8 mouse cellular contexts compared by ENCODE assay signal in genomic region chr17:47695337-47695710, GRCm38 (mm10). TPM values are rescaled to one million over a fixed set of nuclear protein-coding genes. Genes with fewer than 3 reads are reported as not detected.
DNase-seq lines count a peak whose midpoint lies in the region; ATAC-seq and TF ChIP-seq lines count a peak whose summit lies in the region.

No protein-coding gene starts in this region.

- H3K27ac ChIP-seq in liver, adult 2 months (replicated peaks; ENCODE audit: insufficient read depth, low read depth, low read length), result 0 out of 2 replicates have a peak overlapping the region, but pooled peaks have one; percentile 5
- H3K27ac ChIP-seq in embryonic facial prominence, embryonic 10.5 days (replicated peaks), result peak overlapping the region; percentile 90
- peak overlapping the region; percentile 3; the same call in 1 of the 2 replicates for H3K27ac ChIP-seq in intestine, embryonic 14.5 days (ENCODE audit: low read depth)
- H3K27ac ChIP-seq in neural tube, embryonic 14.5 days (ENCODE audit: low read depth, low read length), result peak overlapping the region; percentile 69

- peak overlapping the region; percentile 72 for H3K4me3 ChIP-seq in liver, adult 2 months (ENCODE audit: insufficient read depth, low read depth, low read length)
- peak overlapping the region; percentile 85 for H3K4me3 ChIP-seq in embryonic facial prominence, embryonic 10.5 days
- H3K4me3 ChIP-seq in intestine, embryonic 14.5 days (ENCODE audit: low read depth, low read length), result peak overlapping the region; percentile 69
- H3K4me3 ChIP-seq in neural tube, embryonic 14.5 days (ENCODE audit: low read depth, low read length), result peak overlapping the region; percentile 61

- no peaks in the 10 kb centered on the region for H3K36me3 ChIP-seq in liver, adult 2 months (ENCODE audit: control insufficient read depth, insufficient read depth, low read length)
- peaks cover 20% of the 10 kb centered on the region for H3K36me3 ChIP-seq in embryonic facial prominence, embryonic 10.5 days (replicated peaks)
- peaks cover 17% of the 10 kb centered on the region; the same call in 1 of the 2 replicates for H3K36me3 ChIP-seq in intestine, embryonic 14.5 days (ENCODE audit: control insufficient read depth, insufficient read depth, low read length)
- no peaks in the 10 kb centered on the region for H3K36me3 ChIP-seq in neural tube, embryonic 14.5 days (ENCODE audit: control insufficient read depth, insufficient read depth, low read length)

- no peak for TF ChIP-seq CTCF in liver, adult 2 months (IDR thresholded peaks at IDR 0.05; ENCODE audit: low read depth, low read length)

- H3K4me1 ChIP-seq in liver, adult 2 months (ENCODE audit: control insufficient read depth, insufficient read depth, low read length), result peaks cover 6% of the 10 kb centered on the region
- H3K4me1 ChIP-seq in embryonic facial prominence, embryonic 10.5 days, result peaks cover 23% of the 10 kb centered on the region
- peaks cover 7% of the 10 kb centered on the region; the same call in 1 of the 2 replicates for H3K4me1 ChIP-seq in intestine, embryonic 14.5 days (replicated peaks; ENCODE audit: control insufficient read depth, insufficient read depth, low read length)
- H3K4me1 ChIP-seq in neural tube, embryonic 14.5 days (ENCODE audit: control insufficient read depth, insufficient read depth, low read length), result peaks cover 8% of the 10 kb centered on the region

- H3K27me3 ChIP-seq in liver, adult 2 months (ENCODE audit: control insufficient read depth, insufficient read depth, low read length), result no peaks in the 10 kb centered on the region
- H3K27me3 ChIP-seq in embryonic facial prominence, embryonic 10.5 days (replicated peaks; ENCODE audit: low read depth, poor library complexity, severe bottlenecking), result peaks cover 53% of the 10 kb centered on the region
- no peaks in the 10 kb centered on the region for H3K27me3 ChIP-seq in intestine, embryonic 14.5 days (replicated peaks; ENCODE audit: control insufficient read depth, insufficient read depth, low read length)
- no peaks in the 10 kb centered on the region for H3K27me3 ChIP-seq in neural tube, embryonic 14.5 days (ENCODE audit: control insufficient read depth, insufficient read depth, low read length)

- peak overlapping the region; percentile 56 for H3K4me2 ChIP-seq in intestine, embryonic 14.5 days (ENCODE audit: low read length)
- peak overlapping the region; percentile 78 for H3K4me2 ChIP-seq in neural tube, embryonic 14.5 days (ENCODE audit: low read depth, low read length)

- no peak for DNase-seq in liver, adult 2 months (ENCODE audit: extremely low read depth, low read depth, low spot score)
- DNase-seq in liver, result no peak
- no peak for DNase-seq in embryonic facial prominence, embryonic 10.5 days (ENCODE audit: low spot score)
- DNase-seq in intestine, embryonic 14.5 days (ENCODE audit: low spot score), result peak; percentile 69
- no peak for DNase-seq in spleen, postnatal 10 days (ENCODE audit: low spot score in 2 of 2)
- DNase-seq in adrenal gland, postnatal 14 days, result no peak

- ATAC-seq in intestine, embryonic 14.5 days (replicated peaks; ENCODE audit: low FRiP score, low TSS enrichment, low read depth), result no peak
- peak; percentile 28 for ATAC-seq in neural tube, embryonic 14.5 days (ENCODE audit: low read depth)
- no peak for ATAC-seq in megakaryocyte-erythroid progenitor cell, adult 5-6 weeks (replicated peaks; ENCODE audit: low FRiP score, low TSS enrichment, poor library complexity, severe bottlenecking)

- peak overlapping the region; percentile 88 for H3K9ac ChIP-seq in liver, adult 2 months (ENCODE audit: low read depth, low read length)
- peak overlapping the region; percentile 75 for H3K9ac ChIP-seq in intestine, embryonic 14.5 days (ENCODE audit: low read length)
- peak overlapping the region; percentile 83 for H3K9ac ChIP-seq in neural tube, embryonic 14.5 days (replicated peaks; ENCODE audit: low read depth, low read length)

- under 1% methylated on average over 23 of the region's 23 CpGs for WGBS in liver, adult 2 months
- WGBS in embryonic facial prominence, embryonic 10.5 days, result under 1% methylated on average over 23 of the region's 23 CpGs
- WGBS in intestine, embryonic 14.5 days, result under 1% methylated on average over 23 of the region's 23 CpGs
- 0% methylated on average over 13 of the region's 23 CpGs for WGBS in neural tube, embryonic 14.5 days

- no peaks in the 10 kb centered on the region for H3K9me3 ChIP-seq in embryonic facial prominence, embryonic 10.5 days
- H3K9me3 ChIP-seq in intestine, embryonic 14.5 days (ENCODE audit: control insufficient read depth, low read length), result no peaks in the 10 kb centered on the region
- no peaks in the 10 kb centered on the region for H3K9me3 ChIP-seq in neural tube, embryonic 14.5 days (ENCODE audit: control insufficient read depth, low read length)

- no peak for TF ChIP-seq POLR2A in liver, adult 2 months (IDR thresholded peaks at IDR 0.05; ENCODE audit: extremely low read depth, insufficient read depth, low read length)

- H3K79me2 ChIP-seq in liver, adult 2 months (ENCODE audit: control insufficient read depth, insufficient read depth, low read length), result no peaks in the 10 kb centered on the region; the same call in 1 of the 2 replicates

RNA-seq across cellular contexts. Expression of gene Prickle4, which starts 0.8 kb away (rescaled TPM):
- total RNA-seq in liver, adult 2 months (2014; rRNA removed), result 1.9 and 2.0 TPM in 2 replicates
- polyA plus RNA-seq in liver, adult 2 months (2012; rRNA removed), result 7.9 and 9.9 TPM in 2 replicates
- 0.35 TPM in 1 of 2 replicates, not detected in the other for polyA plus RNA-seq in embryonic facial prominence, embryonic 10.5 days (2016; fragmentation: Nextera tagmentation; extraction: Ambion mirVana)
- 0.52 and 0.53 TPM in 2 replicates for polyA plus RNA-seq in intestine, embryonic 14.5 days (2014; fragmentation: Nextera tagmentation; extraction: Ambion mirVana)
- 0.68 and 4.4 TPM in 2 replicates for polyA plus RNA-seq in neural tube, embryonic 14.5 days (2014; fragmentation: Nextera tagmentation; extraction: Ambion mirVana)
- total RNA-seq in megakaryocyte-erythroid progenitor cell, adult 5-6 weeks (2014; fragmentation: Nextera tagmentation), result not detected in 2 replicates
- total RNA-seq in megakaryocyte-erythroid progenitor cell, adult 5-6 weeks (2017), result 2.3 TPM in 1 of 2 replicates, not detected in the other
- 4.5 and 4.8 TPM in 2 replicates for total RNA-seq in adrenal gland, postnatal 14 days (2021)

RNA-seq across cellular contexts. Expression of gene Gm21981, which starts 1.1 kb away (rescaled TPM):
- 0.09 and 0.27 TPM in 2 replicates for total RNA-seq in liver, adult 2 months (2014; rRNA removed)
- polyA plus RNA-seq in liver, adult 2 months (2012; rRNA removed), result 0.36 and 0.46 TPM in 2 replicates
- 0.21 and 0.24 TPM in 2 replicates for polyA plus RNA-seq in embryonic facial prominence, embryonic 10.5 days (2016; fragmentation: Nextera tagmentation; extraction: Ambion mirVana)
- polyA plus RNA-seq in intestine, embryonic 14.5 days (2014; fragmentation: Nextera tagmentation; extraction: Ambion mirVana), result 0.90 and 1.4 TPM in 2 replicates
- 2.0 and 7.7 TPM in 2 replicates for polyA plus RNA-seq in neural tube, embryonic 14.5 days (2014; fragmentation: Nextera tagmentation; extraction: Ambion mirVana)
- total RNA-seq in megakaryocyte-erythroid progenitor cell, adult 5-6 weeks (2014; fragmentation: Nextera tagmentation), result 1.4 TPM in 1 of 2 replicates, not detected in the other
- total RNA-seq in megakaryocyte-erythroid progenitor cell, adult 5-6 weeks (2017), result not detected in 2 replicates
- total RNA-seq in adrenal gland, postnatal 14 days (2021), result 0.90 and 1.4 TPM in 2 replicates

RNA-seq across cellular contexts. Expression of gene Frs3, which starts 6.5 kb away (rescaled TPM):
- 1.7 and 1.9 TPM in 2 replicates for total RNA-seq in liver, adult 2 months (2014; rRNA removed)
- polyA plus RNA-seq in liver, adult 2 months (2012; rRNA removed), result 6.5 and 7.1 TPM in 2 replicates
- polyA plus RNA-seq in embryonic facial prominence, embryonic 10.5 days (2016; fragmentation: Nextera tagmentation; extraction: Ambion mirVana), result 7.3 and 8.3 TPM in 2 replicates
- 4.8 and 5.3 TPM in 2 replicates for polyA plus RNA-seq in intestine, embryonic 14.5 days (2014; fragmentation: Nextera tagmentation; extraction: Ambion mirVana)
- 33.3 and 41.9 TPM in 2 replicates for polyA plus RNA-seq in neural tube, embryonic 14.5 days (2014; fragmentation: Nextera tagmentation; extraction: Ambion mirVana)
- total RNA-seq in megakaryocyte-erythroid progenitor cell, adult 5-6 weeks (2014; fragmentation: Nextera tagmentation), result 0.26 and 1.7 TPM in 2 replicates
- 0.53 TPM in 1 of 2 replicates, not detected in the other for total RNA-seq in megakaryocyte-erythroid progenitor cell, adult 5-6 weeks (2017)
- 3.8 and 4.8 TPM in 2 replicates for total RNA-seq in adrenal gland, postnatal 14 days (2021)

RNA-seq across cellular contexts. Expression of gene Tomm6, which starts 7.1 kb away (rescaled TPM):
- total RNA-seq in liver, adult 2 months (2014; rRNA removed), result 30.6 and 37.5 TPM in 2 replicates
- 97.6 and 101 TPM in 2 replicates for polyA plus RNA-seq in liver, adult 2 months (2012; rRNA removed)
- 378 and 379 TPM in 2 replicates for polyA plus RNA-seq in embryonic facial prominence, embryonic 10.5 days (2016; fragmentation: Nextera tagmentation; extraction: Ambion mirVana)
- polyA plus RNA-seq in intestine, embryonic 14.5 days (2014; fragmentation: Nextera tagmentation; extraction: Ambion mirVana), result 455 and 463 TPM in 2 replicates
- 296 and 305 TPM in 2 replicates for polyA plus RNA-seq in neural tube, embryonic 14.5 days (2014; fragmentation: Nextera tagmentation; extraction: Ambion mirVana)
- total RNA-seq in megakaryocyte-erythroid progenitor cell, adult 5-6 weeks (2014; fragmentation: Nextera tagmentation), result 440 and 480 TPM in 2 replicates
- total RNA-seq in megakaryocyte-erythroid progenitor cell, adult 5-6 weeks (2017), result 66.0 and 74.2 TPM in 2 replicates
- total RNA-seq in adrenal gland, postnatal 14 days (2021), result 196 and 198 TPM in 2 replicates

RNA-seq across cellular contexts. Expression of gene Pgc, which starts 31.3 kb away (rescaled TPM):
- total RNA-seq in liver, adult 2 months (2014; rRNA removed), result 0.20 TPM in 1 of 2 replicates, not detected in the other
- 0.26 and 0.37 TPM in 2 replicates for polyA plus RNA-seq in liver, adult 2 months (2012; rRNA removed)
- 0.10 TPM in 1 of 2 replicates, not detected in the other for polyA plus RNA-seq in embryonic facial prominence, embryonic 10.5 days (2016; fragmentation: Nextera tagmentation; extraction: Ambion mirVana)
- polyA plus RNA-seq in intestine, embryonic 14.5 days (2014; fragmentation: Nextera tagmentation; extraction: Ambion mirVana), result 2.1 and 2.6 TPM in 2 replicates
- not detected in 2 replicates for polyA plus RNA-seq in neural tube, embryonic 14.5 days (2014; fragmentation: Nextera tagmentation; extraction: Ambion mirVana)
- not detected in 2 replicates for total RNA-seq in megakaryocyte-erythroid progenitor cell, adult 5-6 weeks (2014; fragmentation: Nextera tagmentation)
- total RNA-seq in megakaryocyte-erythroid progenitor cell, adult 5-6 weeks (2017), result not detected in 2 replicates
- total RNA-seq in adrenal gland, postnatal 14 days (2021), result not detected in 2 replicates

Comparison
In these comparisons a context has a peak if more than half of its experiments do, and no peak if none do; other contexts are left out.
1. H3K27ac ChIP-seq: peak in every context shown above with its lines; median percentile 90 in embryonic facial prominence, embryonic 10.5 days; 69 in neural tube, embryonic 14.5 days; 5 in liver, adult 2 months; 3 in intestine, embryonic 14.5 days.